Mouse (Mus musculus): ENCODE data around the gene Zrsr2.

DNA sequence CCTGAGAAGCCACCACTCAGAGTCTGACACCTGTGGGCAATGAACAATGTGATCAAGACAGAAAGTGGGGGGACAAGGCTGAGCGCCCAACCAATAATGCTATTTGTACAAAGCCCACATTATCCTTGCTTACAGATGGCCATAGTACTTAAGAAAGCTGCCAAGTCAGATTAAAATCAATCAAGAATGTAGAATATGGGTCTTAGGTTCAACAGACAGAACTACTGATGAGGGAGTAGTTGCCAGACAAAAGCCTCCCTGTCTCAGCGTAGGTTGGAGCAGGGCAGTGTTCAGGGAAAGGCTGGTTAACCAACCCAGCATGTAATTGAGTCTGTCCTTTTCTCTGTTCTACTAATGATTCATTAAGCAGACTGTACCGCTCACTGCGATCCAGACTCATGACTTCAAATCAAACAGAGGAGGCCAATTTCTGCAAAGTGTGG lies 72.9 kb downstream of the Zrsr2 start:
- no peak for TF ChIP-seq CTCF (conservative IDR thresholded peaks at IDR 0.05 in 1 of 2, IDR thresholded peaks at IDR 0.05 in 1 of 2; ENCODE audit: low read depth in 2 of 2, low read length in 2 of 2)
- no peak for TF ChIP-seq MEF2A (IDR thresholded peaks at IDR 0.05; ENCODE audit: borderline replicate concordance, low read depth, low read length)
- no peak for TF ChIP-seq SMC3 (IDR thresholded peaks at IDR 0.05; ENCODE audit: low read depth, low read length)
